Mouse (Mus musculus): ENCODE results near the gene Tmem222.

- TF ChIP-seq CTCF (IDR thresholded peaks at IDR 0.05; ENCODE audit: insufficient read depth, low read depth, low read length): no peak
- TF ChIP-seq POLR2A (IDR thresholded peaks at IDR 0.05; ENCODE audit: insufficient read depth, low read depth, low read length): no peak
These were observed 14.8 kb upstream of the Tmem222 start for GRCm38 (mm10) chr4:133292405-133292804.

Measured in olfactory bulb, adult 2 months (tissue).